In the genomic region with DNA sequence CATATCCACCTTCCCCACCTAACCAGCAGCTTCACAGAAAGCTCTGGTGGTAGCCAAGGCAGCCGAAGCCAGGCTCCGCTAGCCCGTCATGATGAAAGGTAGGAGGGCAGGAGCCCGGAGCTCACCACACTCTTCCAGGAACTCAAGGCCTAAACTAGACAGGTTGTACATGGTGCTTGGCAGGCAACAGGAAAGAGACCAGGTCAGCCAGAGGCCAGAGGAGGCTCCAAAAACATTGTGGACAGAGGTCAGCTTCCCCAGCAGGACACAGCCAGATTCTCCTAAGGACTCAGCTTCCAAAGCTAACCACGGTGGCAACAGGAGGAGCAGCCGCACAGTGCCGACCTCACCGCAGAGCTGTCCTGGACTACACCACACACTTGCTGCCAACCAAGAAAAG, we compare ENCODE assay signal across 22 mouse cellular contexts. TPM values are rescaled to one million over a fixed set of nuclear protein-coding genes. Genes with fewer than 3 reads are reported as not detected.
DNase-seq lines count a peak whose midpoint lies in the region; ATAC-seq and TF ChIP-seq lines count a peak whose summit lies in the region.
"Had no signal": no experiment of that assay in that cellular context is flagged by ENCODE, and none has a peak within 500 bp of the region (broad histone marks: within the 10 kb centered on the region; RNA-seq: fewer than 3 reads in every experiment).

No protein-coding gene starts in this region.

- no peak for TF ChIP-seq CTCF in gastrocnemius, adult 2 months (IDR thresholded peaks at IDR 0.05)

- H3K4me3 ChIP-seq in gastrocnemius, adult 2 months = no peak overlapping the region
- no peak overlapping the region for H3K4me3 ChIP-seq in kidney, embryonic 14.5 days (ENCODE audit: low read length)
- H3K4me3 ChIP-seq: embryonic facial prominence, embryonic 12.5 days; embryonic facial prominence, embryonic 15.5 days; forebrain, embryonic 15.5 days; heart, adult 2 months; heart, embryonic 10.5 days; hindbrain, embryonic 13.5 days had no signal

- no peak overlapping the region for H3K4me2 ChIP-seq in kidney, embryonic 14.5 days (replicated peaks; ENCODE audit: low read depth, low read length)
- H3K4me2 ChIP-seq: embryonic facial prominence, embryonic 12.5 days; embryonic facial prominence, embryonic 15.5 days; forebrain, embryonic 15.5 days; hindbrain, embryonic 13.5 days had no signal

- DNase-seq in gastrocnemius, adult 2 months = peak; percentile 42
- DNase-seq in gastrocnemius, postnatal 25 days = no peak
- peak; percentile 61 for DNase-seq in kidney, adult 9 months
- DNase-seq in urinary bladder, adult 2 months (ENCODE audit: low spot score) = peak; percentile 18
- DNase-seq in urinary bladder, postnatal 10 days (ENCODE audit: low spot score) = no peak
- DNase-seq in skeletal muscle tissue, adult 2 months (ENCODE audit: low read depth, low spot score) = peak; percentile 54
- DNase-seq in thymus, postnatal 14 days = no peak
- DNase-seq: adrenal gland, postnatal 14 days; cerebellum, adult 11 months; cerebellum, adult 2 months; cerebellum, adult 9-11 months; cerebellum, postnatal 25 days; gastrocnemius, postnatal 14 days had no signal

- H3K27me3 ChIP-seq in kidney, embryonic 14.5 days (ENCODE audit: control insufficient read depth, insufficient read depth, low read length) = no peaks in the 10 kb centered on the region
- H3K27me3 ChIP-seq: embryonic facial prominence, embryonic 15.5 days; forebrain, embryonic 15.5 days had no signal

- H3K36me3 ChIP-seq in kidney, embryonic 14.5 days (ENCODE audit: control insufficient read depth, insufficient read depth, low read length) = peaks cover 3% of the 10 kb centered on the region; the same call in 1 of the 2 replicates
- H3K36me3 ChIP-seq: forebrain, embryonic 15.5 days had no signal

- ATAC-seq in kidney, embryonic 14.5 days (ENCODE audit: low FRiP score, low TSS enrichment) = no peak
- ATAC-seq: CD4-positive, CD25-positive, alpha-beta regulatory T cell, adult 4 months; forebrain, embryonic 15.5 days; hindbrain, embryonic 16.5 days had no signal

- no peak overlapping the region for H3K9ac ChIP-seq in kidney, embryonic 14.5 days (ENCODE audit: low read depth, low read length)
- H3K9ac ChIP-seq: embryonic facial prominence, embryonic 12.5 days; embryonic facial prominence, embryonic 15.5 days; forebrain, embryonic 15.5 days; hindbrain, embryonic 13.5 days had no signal

- intact Hi-C loops in gastrocnemius, adult 2 months (cut with DNase I) = no loop called here

- no peaks in the 10 kb centered on the region for H3K4me1 ChIP-seq in kidney, embryonic 14.5 days (ENCODE audit: control insufficient read depth, insufficient read depth, low read length)
- H3K4me1 ChIP-seq: forebrain, embryonic 15.5 days; heart, embryonic 10.5 days; hindbrain, embryonic 13.5 days had no signal

- no peaks in the 10 kb centered on the region for H3K9me3 ChIP-seq in kidney, embryonic 14.5 days (ENCODE audit: control insufficient read depth, low read length)
- H3K9me3 ChIP-seq: embryonic facial prominence, embryonic 12.5 days; embryonic facial prominence, embryonic 15.5 days; forebrain, embryonic 15.5 days; heart, embryonic 10.5 days; hindbrain, embryonic 13.5 days had no signal

- H3K27ac ChIP-seq in gastrocnemius, adult 2 months = peak overlapping the region; percentile 43
- no peak overlapping the region for H3K27ac ChIP-seq in kidney, embryonic 14.5 days (ENCODE audit: low read depth, low read length)
- H3K27ac ChIP-seq: embryonic facial prominence, embryonic 12.5 days; embryonic facial prominence, embryonic 15.5 days; forebrain, embryonic 15.5 days; heart, adult 2 months; heart, embryonic 10.5 days; hindbrain, embryonic 13.5 days had no signal

- WGBS in kidney, embryonic 14.5 days = 83% methylated on average over 8 of the region's 8 CpGs

RNA-seq across cellular contexts. Expression of gene Sfxn5, which starts 9.8 kb away (rescaled TPM):
- total RNA-seq in gastrocnemius, adult 2 months (2021) = 1 to 10 TPM; 5.9 to 7.3 TPM
- total RNA-seq in gastrocnemius, postnatal 25 days (2021) = 1 to 10 TPM; 5.0 to 7.3 TPM
- 9.3 and 11.9 TPM in 2 replicates for polyA plus RNA-seq in kidney, embryonic 14.5 days (2014; fragmentation: Nextera tagmentation; extraction: Ambion mirVana)
- polyA plus RNA-seq in urinary bladder, adult 2 months (2012; rRNA removed) = 3.9 and 4.2 TPM in 2 replicates

RNA-seq across cellular contexts. Expression of gene Rab11fip5, which starts 31.4 kb away (rescaled TPM):
- 10 to 100 TPM; 24.2 to 28.2 TPM for total RNA-seq in gastrocnemius, adult 2 months (2021)
- total RNA-seq in gastrocnemius, postnatal 25 days (2021) = 10 to 100 TPM; 22.7 to 26.5 TPM
- polyA plus RNA-seq in kidney, embryonic 14.5 days (2014; fragmentation: Nextera tagmentation; extraction: Ambion mirVana) = 7.7 and 9.0 TPM in 2 replicates
- 56.5 and 58.1 TPM in 2 replicates for polyA plus RNA-seq in urinary bladder, adult 2 months (2012; rRNA removed)

Comparison
In these comparisons a context has a peak if more than half of its experiments do, and no peak if none do; other contexts are left out.
1. DNase-seq: peak in gastrocnemius, adult 2 months (single experiment), kidney, adult 9 months (single experiment), urinary bladder, adult 2 months (single experiment) and skeletal muscle tissue, adult 2 months (single experiment); none in gastrocnemius, postnatal 25 days (single experiment), urinary bladder, postnatal 10 days (single experiment) and thymus, postnatal 14 days (single experiment).